Mouse (Mus musculus) kidney, adult 18-20 months (tissue): ENCODE results near the gene Znrf1.

Source experiments
- DNase-seq: peaks from one replicate; pipeline ENCODE4 v3.0.0; 2021

Gene Znrf1

GRCm38 (mm10) chr8:111570432-111570831 is 34.5 kb downstream of the Znrf1 start:
- DNase-seq, result no peak

- DNase-seq, result no peak
Observed at GRCm38 (mm10) chr8:111571661-111572060, 35.8 kb downstream of the Znrf1 start.

DNA sequence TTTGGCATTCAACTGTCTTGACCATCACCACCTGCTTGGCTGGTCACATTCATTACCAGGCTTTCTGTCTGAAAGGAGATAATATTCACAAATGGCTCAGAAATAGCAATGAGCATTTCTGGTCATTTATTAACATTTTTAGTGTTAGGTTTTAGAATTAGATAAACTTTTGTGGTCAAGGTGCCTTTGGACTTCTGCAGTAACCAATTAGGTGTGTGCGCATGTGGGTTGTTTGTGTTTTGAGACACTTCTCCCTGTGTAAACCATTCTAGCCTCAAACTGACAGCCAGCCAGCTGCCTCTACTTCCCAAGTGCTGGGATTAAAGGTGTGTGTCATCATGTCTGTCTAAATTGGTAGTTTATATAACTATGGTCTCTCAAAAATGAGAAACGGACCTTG is 36.5 kb downstream of the Znrf1 start:
- DNase-seq, result no peak

GRCm38 (mm10) chr8:111573583-111573982 is 37.7 kb downstream of the Znrf1 start:
- no peak for DNase-seq

DNA sequence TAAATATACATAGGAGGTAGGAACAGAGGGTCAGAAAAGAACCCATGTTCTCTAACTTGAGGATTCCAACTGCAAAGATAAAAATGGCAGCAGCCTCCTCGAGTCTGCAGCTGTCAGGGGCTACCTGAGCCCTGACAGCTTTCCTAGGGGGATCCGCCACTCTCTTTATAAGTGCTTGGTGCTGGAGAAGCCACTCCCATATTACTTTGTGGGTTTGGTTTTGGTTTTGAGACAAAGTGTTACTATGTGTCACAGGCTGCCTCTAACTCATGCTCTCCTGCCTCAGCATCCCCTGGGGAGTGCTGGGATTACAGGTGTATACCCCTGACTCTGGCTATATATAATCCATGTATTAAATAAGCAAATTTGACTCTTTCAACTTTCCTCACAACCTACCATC is 38.1 kb downstream of the Znrf1 start:
- no peak for DNase-seq

DNA sequence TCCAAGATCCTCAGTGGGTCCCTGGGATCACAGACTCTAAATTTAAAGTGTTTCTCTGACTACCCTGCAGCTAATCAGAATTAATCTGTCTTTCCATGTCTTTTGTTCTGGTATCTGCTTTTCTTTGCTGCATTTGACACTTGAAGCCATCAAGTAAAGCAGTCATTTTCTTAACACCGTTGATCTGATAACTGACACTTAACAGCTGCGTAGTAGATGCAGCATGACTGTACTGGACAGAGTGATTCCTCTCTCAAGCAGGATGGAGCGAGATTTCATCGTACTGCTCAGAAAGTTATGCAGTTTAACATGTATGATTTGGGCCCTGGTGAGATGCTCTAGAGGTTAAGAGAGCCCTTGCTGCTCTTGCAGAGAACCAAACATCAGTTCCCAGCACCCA is 39.6 kb downstream of the Znrf1 start:
- no peak for DNase-seq

DNA sequence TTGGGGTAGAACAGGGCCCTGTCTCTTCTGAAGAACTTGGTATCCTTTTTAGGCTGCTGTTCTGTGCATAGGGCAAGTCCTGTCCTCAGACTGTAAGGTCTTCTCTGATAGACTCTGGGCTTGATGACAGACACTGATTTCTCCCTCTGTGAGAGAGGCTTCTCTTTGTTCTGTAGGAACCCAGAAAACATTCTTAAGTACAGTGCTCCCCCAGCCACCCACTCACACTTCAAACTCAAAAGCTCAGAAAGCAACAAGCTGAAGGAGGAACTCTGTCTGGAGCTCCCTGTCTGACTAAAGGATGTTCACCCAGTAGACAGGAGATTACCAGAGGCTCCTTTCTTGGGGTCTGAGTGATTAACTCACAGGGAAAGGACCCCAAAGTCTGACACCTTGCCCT is 40.6 kb downstream of the Znrf1 start:
- DNase-seq, result no peak

GRCm38 (mm10) chr8:111577880-111578533 is 42.1 kb downstream of the Znrf1 start:
- DNase-seq, result no peak

DNA sequence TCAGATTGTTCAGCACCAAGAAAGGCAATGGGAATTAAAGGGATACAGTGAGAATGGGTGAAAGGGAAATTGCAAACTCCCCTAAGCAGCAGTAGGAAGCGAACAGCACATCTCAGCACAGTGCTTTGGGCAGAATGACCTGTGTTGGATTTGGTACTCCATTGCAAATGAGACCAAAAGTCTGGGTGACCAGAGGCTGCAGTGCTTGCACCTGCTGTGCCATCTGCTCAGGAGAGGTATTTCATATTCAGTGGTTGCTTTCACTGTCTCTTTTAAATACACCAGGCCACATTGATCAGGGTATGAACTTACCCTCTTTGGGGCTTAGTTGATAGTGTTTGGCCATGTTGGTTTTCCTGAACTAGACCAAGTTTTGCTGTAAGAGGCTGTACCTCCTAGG is 43.4 kb downstream of the Znrf1 start:
- no peak for DNase-seq

DNA sequence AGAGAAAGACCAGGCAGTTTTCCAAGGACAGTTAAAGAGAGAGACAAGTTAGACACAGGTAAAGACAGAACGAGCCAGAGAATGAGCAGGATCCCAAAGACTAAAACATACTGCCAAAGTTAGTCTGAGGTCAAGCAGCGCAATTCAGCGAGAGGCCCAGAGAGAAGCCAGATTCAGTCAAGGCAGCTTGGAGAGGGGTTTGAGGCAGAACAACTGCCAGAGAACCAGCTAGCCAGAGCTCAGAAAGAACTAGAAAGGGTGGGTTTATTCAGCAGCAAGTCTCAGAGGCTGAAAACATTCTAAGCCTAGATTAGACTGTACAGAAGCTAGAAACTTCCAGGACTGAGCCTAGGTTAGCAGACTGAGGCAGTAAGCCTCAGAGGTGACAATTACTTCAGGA is 44.4 kb downstream of the Znrf1 start:
- DNase-seq, result no peak

DNA sequence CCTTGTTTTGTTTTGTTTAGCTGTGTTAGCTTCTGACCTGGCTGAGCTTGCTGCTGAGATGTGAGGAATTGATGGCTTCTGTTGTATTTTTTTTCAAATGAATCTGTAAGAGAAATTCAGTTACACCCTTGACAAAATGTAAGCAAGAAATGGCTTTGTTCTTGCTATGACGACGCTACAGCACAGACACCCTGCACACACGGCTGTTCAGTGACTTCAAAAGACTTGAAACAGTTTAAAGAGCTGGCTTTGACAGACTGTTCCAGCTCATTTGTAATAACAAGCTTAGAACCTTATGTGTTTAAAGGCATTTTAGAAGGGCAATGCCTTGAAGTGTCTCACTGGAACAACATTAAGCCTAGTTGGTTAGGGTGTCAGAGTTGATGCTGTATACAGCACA is 46.5 kb downstream of the Znrf1 start:
- DNase-seq, result no peak

- no peak for DNase-seq
Observed at GRCm38 (mm10) chr8:111584946-111585345, 49.0 kb downstream of the Znrf1 start.

- no peak for DNase-seq
Observed at GRCm38 (mm10) chr8:111587545-111588094, 51.7 kb downstream of the Znrf1 start.

DNA sequence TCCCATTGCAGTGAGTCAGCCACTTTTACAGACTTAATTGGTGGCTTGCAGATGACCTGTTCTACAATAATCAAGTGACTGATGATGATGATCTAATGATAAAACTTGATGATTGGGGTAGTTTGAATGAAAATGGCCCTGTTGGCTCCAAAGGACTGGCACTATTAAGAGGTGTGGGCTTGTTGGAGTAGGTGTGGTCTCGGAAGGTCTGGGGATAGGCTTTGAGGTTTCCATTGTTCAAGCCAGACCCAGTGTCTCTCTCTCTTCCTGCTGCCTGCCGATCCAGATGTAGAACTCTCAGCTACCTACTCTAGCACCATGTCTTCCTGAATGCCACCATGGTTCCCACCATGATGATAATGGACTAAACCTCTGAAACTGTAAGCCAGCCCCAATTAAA is 52.4 kb downstream of the Znrf1 start:
- no peak for DNase-seq

- no peak for DNase-seq
Observed at GRCm38 (mm10) chr8:111590214-111590613, 54.3 kb downstream of the Znrf1 start.

DNA sequence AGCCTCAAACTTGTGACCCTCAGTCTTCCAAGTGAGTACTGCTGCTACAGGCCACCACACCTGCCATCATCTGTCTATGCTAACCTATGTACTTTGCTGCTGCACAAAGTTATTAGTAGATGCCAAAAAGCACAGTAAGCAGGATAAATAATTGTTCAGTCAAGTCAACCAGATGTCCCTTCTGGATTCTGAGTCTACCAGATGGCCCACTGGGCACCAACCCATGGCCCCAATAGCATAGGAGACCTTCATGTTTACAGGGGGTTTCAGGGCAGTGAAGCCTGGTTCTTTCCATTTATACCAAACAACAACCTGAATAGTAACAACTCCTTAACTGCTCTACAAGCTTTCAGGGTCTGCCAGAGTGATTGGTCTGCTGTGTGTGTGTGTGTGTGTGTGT is 55.3 kb downstream of the Znrf1 start:
- DNase-seq, result no peak

DNA sequence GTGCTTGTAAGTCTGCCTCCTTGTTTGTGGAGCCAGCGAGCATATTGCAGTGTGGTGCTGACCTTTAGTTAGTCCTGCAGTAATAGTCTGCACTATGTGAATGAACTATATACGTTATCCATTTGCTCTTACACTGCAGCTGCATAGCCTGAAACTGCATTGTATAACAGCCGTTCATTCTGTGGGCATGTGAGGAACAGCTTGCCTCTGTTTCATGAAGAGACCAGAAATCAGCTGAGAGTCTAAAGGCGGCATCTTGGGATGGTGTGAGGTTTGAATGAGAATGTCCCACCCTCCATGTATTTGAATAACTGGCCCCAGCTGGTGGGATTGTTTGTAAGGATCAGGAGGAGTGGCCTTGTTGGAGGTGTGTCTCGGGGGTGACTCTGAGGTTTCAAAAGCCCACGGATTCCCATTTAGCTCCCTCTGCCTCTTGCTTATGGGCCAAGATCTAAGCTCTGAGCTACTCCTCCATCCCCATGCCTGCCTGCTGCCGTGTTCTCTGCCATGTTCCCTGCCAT is 56.6 kb downstream of the Znrf1 start:
- no peak for DNase-seq

- no peak for DNase-seq
Observed at GRCm38 (mm10) chr8:111594044-111594840, 58.3 kb downstream of the Znrf1 start.

- no peak for DNase-seq
Observed at GRCm38 (mm10) chr8:111594951-111595350, 59.1 kb downstream of the Znrf1 start.

- peak; percentile 28 for DNase-seq
Observed at GRCm38 (mm10) chr8:111595712-111596484, 60.0 kb downstream of the Znrf1 start.

DNA sequence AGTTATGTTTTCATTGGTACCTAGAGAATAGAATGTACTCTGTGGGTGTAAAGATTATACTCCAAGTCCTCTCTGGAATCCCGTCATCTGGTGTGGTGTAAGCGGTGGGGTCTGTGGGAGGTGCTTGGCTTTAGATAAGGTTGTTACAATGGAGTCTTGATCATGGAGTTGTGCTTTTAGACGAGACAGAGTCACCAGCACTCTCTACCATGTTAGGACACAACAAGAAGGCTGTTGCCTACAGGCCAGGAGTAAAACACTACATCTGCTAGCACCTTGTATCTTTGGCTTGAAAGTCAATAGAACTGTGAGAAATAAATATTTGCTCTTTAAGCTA is 60.6 kb downstream of the Znrf1 start:
- DNase-seq, result no peak

GRCm38 (mm10) chr8:111597310-111597709 is 61.4 kb downstream of the Znrf1 start:
- DNase-seq, result no peak

- DNase-seq, result no peak
Observed at GRCm38 (mm10) chr8:111599707-111600444, 64.0 kb downstream of the Znrf1 start.
